Mouse (Mus musculus): ENCODE measurements around the gene Dab1. TPM values are rescaled to one million over a fixed set of nuclear protein-coding genes. Genes with fewer than 3 reads are reported as not detected.

The Dab1 gene
- polyA plus RNA-seq, 1 experiment from 2014 or later = 114 TPM

- no peak overlapping the region for H3K27ac ChIP-seq
Observed at GRCm38 (mm10) chr4:103929631-103930030, 310.5 kb downstream of the Dab1 start.

GRCm38 (mm10) chr4:103934364-103934763, 315.2 kb downstream of the Dab1 start:
- Histone ChIP-seq H3K9ac (replicated peaks) (no peak overlapping the region), H3K4me3 (replicated peaks) (no peak overlapping the region), H3K27ac (no peak overlapping the region), H3K9me3 (no peaks in the 10 kb centered on the region), H3K27me3 (no peaks in the 10 kb centered on the region), H3K36me3 (no peaks in the 10 kb centered on the region), H3K4me2 (replicated peaks) (no peak overlapping the region), H3K4me1 (replicated peaks) (peaks cover 10% of the 10 kb centered on the region)
- WGBS = 47% methylated on average over 3 of the region's 3 CpGs
- ATAC-seq = no peak

More at GRCm38 (mm10) chr4:103929631-103930030, 310.5 kb downstream of the Dab1 start:
- Histone ChIP-seq H3K9me3 (no peaks in the 10 kb centered on the region), H3K4me2 (replicated peaks) (no peak overlapping the region), H3K4me3 (replicated peaks) (no peak overlapping the region), H3K36me3 (no peaks in the 10 kb centered on the region), H3K9ac (replicated peaks) (no peak overlapping the region), H3K4me1 (replicated peaks) (peaks cover 27% of the 10 kb centered on the region), H3K27me3 (no peaks in the 10 kb centered on the region)
- no peak for ATAC-seq

DNA sequence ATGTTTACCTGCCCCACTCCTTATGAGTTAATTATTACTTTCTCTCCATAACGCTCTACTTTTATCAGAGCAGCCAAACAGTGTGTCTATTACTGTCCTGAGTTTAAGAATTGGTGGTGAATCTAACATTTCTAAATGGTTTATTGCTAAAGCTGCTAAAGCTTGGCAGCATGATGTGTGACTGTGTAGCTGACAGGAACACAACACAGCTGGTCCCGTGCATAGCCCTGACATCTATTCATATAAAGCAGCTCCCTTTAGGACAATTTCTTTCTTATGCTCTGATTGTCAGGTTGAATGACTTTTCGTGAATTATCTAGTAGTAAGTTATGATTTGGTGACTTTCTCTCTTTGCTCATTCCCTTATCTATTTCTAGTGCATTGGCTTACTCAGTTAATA, 329.1 kb downstream of the Dab1 start:
- Histone ChIP-seq H3K4me3 (replicated peaks) (no peak overlapping the region), H3K36me3 (no peaks in the 10 kb centered on the region), H3K9ac (replicated peaks) (no peak overlapping the region), H3K27me3 (no peaks in the 10 kb centered on the region), H3K4me2 (replicated peaks) (no peak overlapping the region), H3K27ac (no peak overlapping the region), H3K4me1 (replicated peaks) (peaks cover 9% of the 10 kb centered on the region; the same call in 1 of the 2 replicates), H3K9me3 (no peaks in the 10 kb centered on the region)
- 78% methylated on average over 3 of the region's 3 CpGs for WGBS
- no peak for ATAC-seq

- no peak overlapping the region for H3K9ac ChIP-seq (replicated peaks)
- H3K27me3 ChIP-seq = no peaks in the 10 kb centered on the region
- peaks cover 5% of the 10 kb centered on the region for H3K4me1 ChIP-seq (replicated peaks)
- H3K4me3 ChIP-seq (replicated peaks) = no peak overlapping the region
- 17% methylated on average over 9 of the region's 9 CpGs for WGBS
- no peaks in the 10 kb centered on the region for H3K9me3 ChIP-seq
- no peak for ATAC-seq
- H3K36me3 ChIP-seq = no peaks in the 10 kb centered on the region
- H3K4me2 ChIP-seq (replicated peaks) = peak overlapping the region; percentile 14; the same call in 1 of the 2 replicates
- H3K27ac ChIP-seq = 0 out of 2 replicates have a peak overlapping the region, but pooled peaks have one; percentile 36
Observed at GRCm38 (mm10) chr4:103953652-103954220, 334.6 kb downstream of the Dab1 start.

DNA sequence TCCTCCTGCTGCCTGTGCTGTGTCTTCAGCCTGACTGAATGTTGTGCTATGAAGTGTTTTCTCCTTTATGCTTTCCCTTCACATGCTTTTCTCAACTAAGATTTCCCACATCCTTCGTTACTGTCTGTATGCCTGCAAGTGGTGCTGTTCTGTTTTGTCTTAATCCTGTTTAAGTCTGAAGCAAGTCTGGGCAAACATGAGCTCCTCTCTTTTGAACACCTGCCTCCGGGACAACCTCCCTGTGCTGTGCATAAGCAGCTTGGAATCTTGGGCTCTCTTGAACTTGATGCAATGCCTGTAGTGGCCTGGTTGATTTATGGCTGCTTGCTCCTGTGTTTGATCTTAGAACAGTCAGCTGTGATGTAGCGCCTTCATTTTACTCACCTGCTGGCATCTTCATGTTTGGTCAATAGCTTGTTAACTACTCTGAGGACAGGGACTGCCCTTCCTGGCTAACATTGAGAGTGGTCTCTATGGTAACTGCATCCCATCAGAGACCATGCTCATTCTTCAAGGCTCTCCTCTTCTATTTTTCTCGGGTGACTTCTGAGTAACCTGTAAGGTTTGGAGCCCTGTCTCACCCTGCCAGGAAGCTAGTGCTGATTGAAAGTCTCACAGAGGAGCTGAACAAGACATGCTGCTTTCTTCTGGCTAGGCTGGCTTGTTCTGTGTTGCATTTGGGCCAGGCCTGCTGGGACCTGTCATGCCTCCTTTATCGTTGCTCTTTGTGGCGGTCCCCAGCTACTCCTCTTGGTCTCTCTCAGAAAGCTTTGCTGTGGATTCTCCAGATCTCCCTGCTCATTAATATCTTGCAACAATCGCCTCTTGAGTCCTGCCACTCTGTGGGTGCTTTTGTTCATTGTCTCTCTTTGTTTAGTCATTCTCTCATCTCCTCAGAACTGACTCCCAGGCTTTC, 342.2 kb downstream of the Dab1 start:
- H3K27me3 ChIP-seq = no peaks in the 10 kb centered on the region
- no peak overlapping the region for H3K4me3 ChIP-seq (replicated peaks)
- WGBS = 51% methylated on average over 7 of the region's 7 CpGs
- no peaks in the 10 kb centered on the region for H3K9me3 ChIP-seq
- peaks cover 12% of the 10 kb centered on the region; the same call in 1 of the 2 replicates for H3K4me1 ChIP-seq (replicated peaks)
- no peak overlapping the region for H3K9ac ChIP-seq (replicated peaks)
- H3K36me3 ChIP-seq = no peaks in the 10 kb centered on the region
- peak overlapping the region; percentile 37; the same call in 1 of the 2 replicates for H3K27ac ChIP-seq
- peak; percentile 56 for ATAC-seq
- no peak overlapping the region for H3K4me2 ChIP-seq (replicated peaks)

DNA sequence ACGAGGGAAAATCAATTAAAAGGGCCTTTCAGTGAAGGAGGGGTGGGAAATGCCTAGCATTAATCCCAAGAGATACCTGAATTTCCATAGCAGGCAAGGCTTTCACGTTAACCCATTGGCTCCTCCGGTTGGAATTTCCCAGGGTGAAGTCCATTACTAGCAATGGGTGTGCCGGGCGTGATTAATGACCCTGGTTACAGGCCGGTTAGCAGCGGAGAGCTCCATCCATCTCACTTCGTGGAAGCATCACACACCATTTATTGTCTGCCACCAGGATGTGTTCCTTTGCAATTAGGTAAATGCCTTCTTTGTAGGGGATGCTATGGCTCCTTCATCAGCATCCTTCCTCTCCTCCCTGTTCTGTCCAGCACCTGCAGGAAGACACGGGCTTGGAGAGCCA, 350.7 kb downstream of the Dab1 start:
- 78% methylated on average over 9 of the region's 9 CpGs for WGBS

DNA sequence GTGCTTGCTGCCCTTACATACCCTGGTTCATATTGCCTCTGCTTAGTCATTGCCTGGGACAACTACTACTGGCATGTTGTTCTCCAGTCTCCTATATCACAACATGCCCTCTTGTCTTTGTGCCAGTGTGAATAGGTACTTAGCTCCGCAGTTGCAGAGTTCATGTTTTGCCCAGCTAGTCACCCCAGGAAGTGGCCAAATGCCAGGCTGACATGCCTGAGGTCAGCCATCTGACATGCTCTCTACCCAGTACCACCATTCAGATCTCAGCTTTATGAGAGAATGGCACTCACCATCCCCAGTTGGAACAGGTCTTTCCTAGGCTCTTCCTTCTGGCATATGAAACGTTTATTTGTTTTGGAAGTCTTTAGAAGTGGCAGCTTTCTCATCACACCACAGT, 355.4 kb downstream of the Dab1 start:
- no peak overlapping the region for H3K27ac ChIP-seq
- H3K9ac ChIP-seq (replicated peaks) = no peak overlapping the region
- WGBS = 84% methylated on average over 2 of the region's 2 CpGs
- no peaks in the 10 kb centered on the region for H3K9me3 ChIP-seq
- no peak overlapping the region for H3K4me2 ChIP-seq (replicated peaks)
- H3K4me3 ChIP-seq (replicated peaks) = no peak overlapping the region
- H3K27me3 ChIP-seq = no peaks in the 10 kb centered on the region
- no peak for ATAC-seq
- no peaks in the 10 kb centered on the region for H3K36me3 ChIP-seq
- no peaks in the 10 kb centered on the region for H3K4me1 ChIP-seq (replicated peaks)

More for the DNA sequence above, 350.7 kb downstream of the Dab1 start:
- Histone ChIP-seq H3K4me2 (replicated peaks) (no peak overlapping the region), H3K9me3 (no peaks in the 10 kb centered on the region), H3K27me3 (no peaks in the 10 kb centered on the region), H3K4me1 (replicated peaks) (no peaks in the 10 kb centered on the region), H3K36me3 (no peaks in the 10 kb centered on the region), H3K9ac (replicated peaks) (no peak overlapping the region), H3K4me3 (replicated peaks) (no peak overlapping the region), H3K27ac (no peak overlapping the region)
- no peak for ATAC-seq

DNA sequence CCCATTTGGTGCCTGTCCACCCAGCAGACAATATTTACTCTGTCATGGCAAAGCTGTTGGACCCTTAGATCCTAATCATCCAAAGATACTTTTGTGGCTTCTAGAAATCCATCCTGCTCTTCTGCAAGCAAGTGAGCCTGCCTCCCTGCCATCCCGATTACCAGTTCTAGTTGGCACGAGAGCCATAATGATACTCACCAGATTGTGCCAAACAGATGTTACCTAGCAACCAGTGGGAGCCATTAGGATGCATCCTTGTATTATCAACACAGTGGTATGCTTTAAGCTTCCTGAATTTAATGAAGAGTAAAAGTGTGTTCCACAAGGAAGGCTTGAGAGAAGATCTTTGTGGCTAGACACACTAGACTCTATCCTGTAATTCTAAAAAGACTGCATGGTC, 355.8 kb downstream of the Dab1 start:
- Histone ChIP-seq H3K4me1 (replicated peaks) (no peaks in the 10 kb centered on the region), H3K27ac (no peak overlapping the region), H3K4me3 (replicated peaks) (no peak overlapping the region), H3K9ac (replicated peaks) (no peak overlapping the region), H3K36me3 (no peaks in the 10 kb centered on the region), H3K4me2 (replicated peaks) (no peak overlapping the region), H3K9me3 (no peaks in the 10 kb centered on the region), H3K27me3 (no peaks in the 10 kb centered on the region)
- whole genome bisulfite sequencing = 74% methylated on average over 2 of the region's 2 CpGs
- no peak for ATAC-seq

GRCm38 (mm10) chr4:103993884-103994283, 374.7 kb downstream of the Dab1 start:
- Histone ChIP-seq H3K4me3 (replicated peaks) (no peak overlapping the region), H3K9me3 (no peaks in the 10 kb centered on the region), H3K4me1 (replicated peaks) (0 out of 2 replicates have a peak, but pooled peaks cover 7% of the 10 kb centered on the region), H3K4me2 (replicated peaks) (no peak overlapping the region), H3K27me3 (no peaks in the 10 kb centered on the region), H3K27ac (no peak overlapping the region), H3K9ac (replicated peaks) (no peak overlapping the region), H3K36me3 (no peaks in the 10 kb centered on the region)
- 60% methylated on average over 3 of the region's 3 CpGs for WGBS
- 0 out of 2 replicates have a peak, but pooled peaks have one; percentile 20 for ATAC-seq

DNA sequence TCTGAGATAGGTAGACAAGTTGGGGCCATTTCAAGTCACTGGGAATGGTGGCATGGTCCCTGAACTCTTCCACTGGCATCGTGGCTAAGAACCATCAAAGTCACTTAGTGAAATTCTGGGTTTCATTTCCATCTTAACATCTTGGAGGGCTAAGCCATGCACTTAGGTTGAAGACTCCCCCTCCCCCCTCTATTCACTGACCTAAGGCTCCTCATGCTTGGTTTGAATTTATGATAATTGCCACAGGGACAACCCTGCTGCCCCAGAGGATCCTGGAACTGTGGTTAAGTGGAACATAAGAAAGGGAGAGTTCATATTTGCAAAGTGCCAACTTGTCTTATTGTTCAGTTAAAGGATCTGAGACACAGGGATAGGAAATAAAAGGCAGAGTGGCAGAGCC, 375.2 kb downstream of the Dab1 start:
- 0 out of 2 replicates have a peak, but pooled peaks cover 7% of the 10 kb centered on the region for H3K4me1 ChIP-seq (replicated peaks)
- H3K9me3 ChIP-seq = no peaks in the 10 kb centered on the region
- no peak overlapping the region for H3K9ac ChIP-seq (replicated peaks)
- no peaks in the 10 kb centered on the region for H3K27me3 ChIP-seq
- H3K4me3 ChIP-seq (replicated peaks) = no peak overlapping the region
- no peaks in the 10 kb centered on the region for H3K36me3 ChIP-seq
- H3K4me2 ChIP-seq (replicated peaks) = no peak overlapping the region
- ATAC-seq = no peak
- 71% methylated on average over 1 of the region's 1 CpGs for WGBS
- H3K27ac ChIP-seq = no peak overlapping the region

DNA sequence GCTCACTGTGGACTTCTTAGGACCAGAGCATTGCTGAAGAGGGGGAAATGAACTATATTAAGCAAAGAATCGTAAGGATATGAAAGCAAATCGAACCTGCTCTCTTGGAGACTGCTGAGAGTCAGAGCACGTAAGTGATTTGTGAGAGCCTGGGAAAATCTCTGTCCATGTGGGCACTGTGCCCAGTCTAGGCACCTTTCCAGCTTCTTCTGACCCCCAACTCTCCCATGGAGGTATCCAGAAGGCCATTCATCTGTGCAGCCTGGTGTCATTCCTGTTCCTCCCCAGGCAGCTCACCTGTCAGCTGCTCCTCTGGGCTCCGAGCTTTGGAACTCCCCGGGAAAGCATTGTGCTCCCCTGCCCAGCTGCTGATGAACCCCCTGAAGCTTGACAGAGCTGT, 389.2 kb downstream of the Dab1 start:
- WGBS = 62% methylated on average over 5 of the region's 5 CpGs
- H3K9ac ChIP-seq (replicated peaks) = no peak overlapping the region
- H3K27me3 ChIP-seq = no peaks in the 10 kb centered on the region
- H3K4me1 ChIP-seq (replicated peaks) = peaks cover 19% of the 10 kb centered on the region
- no peak overlapping the region for H3K27ac ChIP-seq
- H3K36me3 ChIP-seq = no peaks in the 10 kb centered on the region
- H3K9me3 ChIP-seq = no peaks in the 10 kb centered on the region
- H3K4me2 ChIP-seq (replicated peaks) = no peak overlapping the region
- ATAC-seq = no peak
- no peak overlapping the region for H3K4me3 ChIP-seq (replicated peaks)

DNA sequence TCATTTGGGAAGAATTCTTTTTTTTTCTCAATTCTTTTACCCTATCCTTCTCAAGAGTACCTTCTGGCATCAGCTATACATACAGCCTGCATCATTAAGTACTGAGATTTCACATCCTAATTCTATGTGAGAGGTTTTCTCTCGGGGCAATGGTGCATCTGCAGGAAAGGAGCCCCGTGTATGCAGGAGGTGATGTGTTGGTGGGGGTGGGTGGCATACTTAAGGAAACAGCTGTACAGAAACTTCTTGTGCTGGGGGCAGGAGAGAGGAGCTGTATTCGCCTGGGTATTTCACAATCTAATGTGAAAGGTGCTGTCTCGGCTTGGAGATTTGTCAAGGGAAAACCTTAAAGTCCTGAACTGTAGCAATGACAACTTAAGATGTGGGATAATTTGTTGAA, 392.5 kb downstream of the Dab1 start:
- no peak overlapping the region for H3K9ac ChIP-seq (replicated peaks)
- no peak overlapping the region for H3K4me2 ChIP-seq (replicated peaks)
- no peak overlapping the region for H3K4me3 ChIP-seq (replicated peaks)
- peak overlapping the region; percentile 58 for H3K27ac ChIP-seq
- H3K36me3 ChIP-seq = no peaks in the 10 kb centered on the region
- ATAC-seq = no peak
- H3K4me1 ChIP-seq (replicated peaks) = peaks cover 28% of the 10 kb centered on the region
- no peaks in the 10 kb centered on the region for H3K27me3 ChIP-seq
- H3K9me3 ChIP-seq = no peaks in the 10 kb centered on the region
- 66% methylated on average over 4 of the region's 4 CpGs for WGBS
